9 mouse cellular contexts compared by ENCODE assay signal in the genomic region with DNA sequence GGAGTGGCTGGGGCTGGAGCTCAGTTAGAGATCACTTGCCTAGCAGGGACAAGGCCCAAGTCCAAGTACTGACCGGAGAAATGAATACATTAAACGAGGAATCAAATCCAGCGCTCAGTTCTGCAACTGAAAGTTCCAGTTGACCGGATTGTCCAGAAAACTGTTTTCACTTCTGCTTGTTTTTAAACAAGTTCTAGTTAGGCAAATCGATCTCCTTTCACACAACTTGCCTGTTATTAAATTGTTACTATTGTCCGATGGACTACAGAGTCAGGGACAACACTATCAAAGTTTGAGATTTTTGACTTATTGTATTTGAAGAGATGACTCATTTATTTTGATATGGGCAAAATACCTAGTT. TPM values are rescaled to one million over a fixed set of nuclear protein-coding genes. Genes with fewer than 3 reads are reported as not detected.
A peak's percentile ranks its signal among the peaks of the same experiment; 100 is the strongest.
DNase-seq lines count a peak whose midpoint lies in the region; ATAC-seq and TF ChIP-seq lines count a peak whose summit lies in the region.
"Had no signal": no experiment of that assay in that cellular context is flagged by ENCODE, and none has a peak within 500 bp of the region (broad histone marks: within the 10 kb centered on the region; RNA-seq: fewer than 3 reads in every experiment).

No protein-coding gene starts in this region.

- ATAC-seq in heart, embryonic 15.5 days (replicated peaks; ENCODE audit: insufficient number of reproducible peaks, insufficient read depth, low FRiP score, low read depth): no peak
- no peak for ATAC-seq in forebrain, embryonic 16.5 days
- ATAC-seq in liver, embryonic 14.5 days (ENCODE audit: insufficient read depth): no peak
- ATAC-seq in monocyte, adult 5-6 weeks (replicated peaks; ENCODE audit: insufficient number of reproducible peaks, low FRiP score, low TSS enrichment, poor library complexity, severe bottlenecking): no peak

- no peak for TF ChIP-seq RAD21 in CH12.LX (IDR thresholded peaks at IDR 0.05; ENCODE audit: low read depth, low read length)

- 84% methylated on average over 6 of the region's 6 CpGs for WGBS in heart, embryonic 15.5 days
- WGBS in forebrain, embryonic 16.5 days: 79% methylated on average over 6 of the region's 6 CpGs
- WGBS in liver, embryonic 14.5 days (ENCODE audit: insufficient replicate concordance): 76% methylated on average over 6 of the region's 6 CpGs
- 91% methylated on average over 6 of the region's 6 CpGs for WGBS in thymus, adult 2 months

- H3K4me3 ChIP-seq in heart, embryonic 15.5 days: no peak overlapping the region
- H3K4me3 ChIP-seq in CH12.LX (replicated peaks in 1 of 3; ENCODE audit: low read depth in 2 of 3, low read length in 2 of 3, poor library complexity in 1 of 3): no peak overlapping the region
- H3K4me3 ChIP-seq in forebrain, embryonic 16.5 days (replicated peaks; ENCODE audit: low read length): peak overlapping the region; percentile 47
- no peak overlapping the region for H3K4me3 ChIP-seq in liver, embryonic 14.5 days (ENCODE audit: insufficient read depth in 1 of 2, low read depth in 2 of 2, low read length in 2 of 2)
- H3K4me3 ChIP-seq in thymus, adult 2 months (ENCODE audit: control insufficient read depth, insufficient read depth, low read length): no peak overlapping the region

- TF ChIP-seq EP300 in CH12.LX (IDR thresholded peaks at IDR 0.05; ENCODE audit: low read length): peak; percentile 63
- TF ChIP-seq EP300 in liver, embryonic 14.5 days (IDR thresholded peaks at IDR 0.05; ENCODE audit: low read depth): no peak

- no peak for TF ChIP-seq CTCF in CH12.LX (conservative IDR thresholded peaks at IDR 0.05 in 1 of 2, IDR thresholded peaks at IDR 0.05 in 1 of 2; ENCODE audit: low read depth in 2 of 2, low read length in 2 of 2)
- no peak for TF ChIP-seq CTCF in liver, embryonic 14.5 days (IDR thresholded peaks at IDR 0.05; ENCODE audit: low read depth)
- no peak for TF ChIP-seq CTCF in thymus, adult 2 months (IDR thresholded peaks at IDR 0.05; ENCODE audit: borderline replicate concordance, control insufficient read depth, extremely low read depth, insufficient read depth, low read length, poor library complexity)

- dilution Hi-C loops in CH12.LX (cut with MboI; ENCODE audit: extremely low pct_ligation_motif_present, extremely low pct_unique_long_range_greater_than_20kb, low sequenced_read_pairs): no loop called here

- peaks cover 2% of the 10 kb centered on the region; the same call in 1 of the 2 replicates for H3K27me3 ChIP-seq in heart, embryonic 15.5 days
- no peaks in the 10 kb centered on the region for H3K27me3 ChIP-seq in CH12.LX (replicated peaks)
- H3K27me3 ChIP-seq in forebrain, embryonic 16.5 days (replicated peaks; ENCODE audit: control insufficient read depth, insufficient read depth, low read length): peaks cover 18% of the 10 kb centered on the region
- no peaks in the 10 kb centered on the region for H3K27me3 ChIP-seq in liver, embryonic 14.5 days (ENCODE audit: control insufficient read depth, insufficient read depth, low read length)
- no peaks in the 10 kb centered on the region for H3K27me3 ChIP-seq in thymus, adult 2 months (ENCODE audit: control insufficient read depth, insufficient read depth, low read length)

- H3K4me2 ChIP-seq in heart, embryonic 15.5 days: peak overlapping the region; percentile 55
- H3K4me2 ChIP-seq in CH12.LX (ENCODE audit: insufficient read depth, low read depth, poor library complexity, severe bottlenecking): peak overlapping the region; percentile 6; the same call in 1 of the 2 replicates
- H3K4me2 ChIP-seq in forebrain, embryonic 16.5 days (ENCODE audit: low read length): peak overlapping the region; percentile 80
- H3K4me2 ChIP-seq in liver, embryonic 14.5 days (ENCODE audit: low read depth): peak overlapping the region; percentile 24; the same call in 1 of the 2 replicates

- TF ChIP-seq POLR2A in CH12.LX (IDR thresholded peaks at IDR 0.05; ENCODE audit: low read depth, low read length): no peak
- no peak for TF ChIP-seq POLR2A in thymus, adult 2 months (IDR thresholded peaks at IDR 0.05; ENCODE audit: control insufficient read depth, extremely low read depth, insufficient read depth, low read length, poor library complexity)

- H3K79me2 ChIP-seq in CH12.LX (replicated peaks; ENCODE audit: control insufficient read depth, extremely low read depth, insufficient read depth, poor library complexity, severe bottlenecking): peaks cover 2% of the 10 kb centered on the region; the same call in 1 of the 2 replicates

- no peak overlapping the region for H3K9ac ChIP-seq in heart, embryonic 15.5 days
- H3K9ac ChIP-seq in CH12.LX (ENCODE audit: insufficient read depth, low read depth): no peak overlapping the region
- H3K9ac ChIP-seq in forebrain, embryonic 16.5 days (replicated peaks; ENCODE audit: low read depth, low read length): no peak overlapping the region
- H3K9ac ChIP-seq in liver, embryonic 14.5 days (replicated peaks): no peak overlapping the region

- no peaks in the 10 kb centered on the region for H3K36me3 ChIP-seq in heart, embryonic 15.5 days
- peaks cover 3 to 7% of the 10 kb centered on the region in 2 experiments for H3K36me3 ChIP-seq in CH12.LX (replicated peaks in 1 of 2; ENCODE audit: control insufficient read depth in 1 of 2, insufficient read depth in 1 of 2, low read length in 1 of 2)
- H3K36me3 ChIP-seq in forebrain, embryonic 16.5 days (ENCODE audit: control insufficient read depth, insufficient read depth): no peaks in the 10 kb centered on the region
- no peaks in the 10 kb centered on the region for H3K36me3 ChIP-seq in liver, embryonic 14.5 days (replicated peaks; ENCODE audit: control insufficient read depth, insufficient read depth, low read depth)
- no peaks in the 10 kb centered on the region for H3K36me3 ChIP-seq in thymus, adult 2 months (ENCODE audit: control insufficient read depth, insufficient read depth, low read length)

- H3K4me1 ChIP-seq in heart, embryonic 15.5 days (replicated peaks): peaks cover 12% of the 10 kb centered on the region
- H3K4me1 ChIP-seq in CH12.LX (ENCODE audit: control insufficient read depth in 1 of 2, insufficient read depth in 2 of 2): peaks cover 14 to 30% of the 10 kb centered on the region in 2 experiments
- peaks cover 10% of the 10 kb centered on the region for H3K4me1 ChIP-seq in forebrain, embryonic 16.5 days (replicated peaks; ENCODE audit: control insufficient read depth, insufficient read depth, low read length)
- peaks cover 0 to 7% of the 10 kb centered on the region in 2 experiments; a peak in 1 of 4 replicates for H3K4me1 ChIP-seq in liver, embryonic 14.5 days (replicated peaks; ENCODE audit: control insufficient read depth in 2 of 2, insufficient read depth in 2 of 2, low read length in 1 of 2)
- peaks cover 24% of the 10 kb centered on the region for H3K4me1 ChIP-seq in thymus, adult 2 months (replicated peaks; ENCODE audit: control insufficient read depth, insufficient read depth, low read length)

- H3K9me3 ChIP-seq in heart, embryonic 15.5 days (replicated peaks): no peaks in the 10 kb centered on the region
- H3K9me3 ChIP-seq in CH12.LX (replicated peaks; ENCODE audit: low read length): peaks cover 7% of the 10 kb centered on the region
- H3K9me3 ChIP-seq in forebrain, embryonic 16.5 days (ENCODE audit: control insufficient read depth, low read length): no peaks in the 10 kb centered on the region
- H3K9me3 ChIP-seq in liver, embryonic 14.5 days (ENCODE audit: control insufficient read depth, low read length): no peaks in the 10 kb centered on the region

- no peak for DNase-seq in heart, postnatal 36 days
- no peak for DNase-seq in CH12.LX (ENCODE audit: extremely low read depth)
- no peak for DNase-seq in liver, embryonic 14.5 days (ENCODE audit: low read depth in 3 of 3, low spot score in 3 of 3)
- DNase-seq in thymus, adult 2 months: no peak
- DNase-seq in layer of hippocampus, adult 8-10 months (ENCODE audit: low spot score in 2 of 2): no peak

- in situ Hi-C loops in CH12.LX (cut with MboI; ENCODE audit: low pct_ligation_motif_present, low pct_unique_long_range_greater_than_20kb, low sequenced_read_pairs): no loop called here

- no peak overlapping the region for H3K27ac ChIP-seq in heart, embryonic 15.5 days
- no peak overlapping the region; the same call in 1 of the 2 replicates for H3K27ac ChIP-seq in CH12.LX (ENCODE audit: insufficient read depth, low read depth)
- no peak overlapping the region for H3K27ac ChIP-seq in forebrain, embryonic 16.5 days (ENCODE audit: low read length)
- H3K27ac ChIP-seq in liver, embryonic 14.5 days: no peak overlapping the region
- H3K27ac ChIP-seq in thymus, adult 2 months (ENCODE audit: control insufficient read depth, insufficient read depth, low read length): no peak overlapping the region

- intact Hi-C loops in heart, postnatal 36 days (cut with DNase I): no loop called here

RNA-seq across cellular contexts. Expression of a gene that starts 0.5 kb away (rescaled TPM):
- polyA plus RNA-seq in heart, embryonic 15.5 days (2015; fragmentation: Nextera tagmentation; extraction: Ambion mirVana): 0.11 and 0.18 TPM in 2 replicates
- total RNA-seq in heart, postnatal 36 days (2021): not detected
- total RNA-seq in CH12.LX (2012; rRNA removed) (0.08 TPM in 1 of 2 replicates, not detected in the other), CH12.LX (2014; rRNA removed) (0.13 TPM in 1 of 2 replicates, not detected in the other)
- polyA plus RNA-seq in CH12.LX (2012; ENCODE audit: insufficient read length, low read depth): 0.37 and 0.49 TPM in 2 replicates
- 0.30 and 0.47 TPM in 2 replicates for polyA plus RNA-seq in forebrain, embryonic 16.5 days (2015; fragmentation: Nextera tagmentation; extraction: Ambion mirVana)
- polyA plus RNA-seq in liver, embryonic 14.5 days (2012; rRNA removed): 0.03 TPM in 1 of 2 replicates, not detected in the other
- not detected in 2 replicates for polyA plus RNA-seq in liver, embryonic 14.5 days (2014; fragmentation: Nextera tagmentation; extraction: Ambion mirVana)
- total RNA-seq in monocyte, adult 5-6 weeks (2017): 0.64 TPM in 1 of 3 replicates, not detected in the others
- polyA plus RNA-seq in thymus, adult 2 months (2012; rRNA removed): 0.30 and 0.37 TPM in 2 replicates
- 1 to 10 TPM; 1.9 to 3.4 (median 2.6) TPM for total RNA-seq in layer of hippocampus, adult 8-10 months (2022)
- total RNA-seq: adrenal gland, postnatal 25 days had no signal

RNA-seq across cellular contexts. Expression of a gene that starts 2.5 kb away (rescaled TPM):
- polyA plus RNA-seq in heart, embryonic 15.5 days (2015; fragmentation: Nextera tagmentation; extraction: Ambion mirVana): 2.4 and 8.3 TPM in 2 replicates
- total RNA-seq in heart, postnatal 36 days (2021): 1 to 10 TPM; 2.8 to 4.4 TPM
- total RNA-seq in CH12.LX (2012; rRNA removed): 71.3 and 91.1 TPM in 2 replicates
- 69.3 and 73.8 TPM in 2 replicates for total RNA-seq in CH12.LX (2014; rRNA removed)
- 397 and 437 TPM in 2 replicates for polyA plus RNA-seq in CH12.LX (2012; ENCODE audit: insufficient read length, low read depth)
- polyA plus RNA-seq in forebrain, embryonic 16.5 days (2015; fragmentation: Nextera tagmentation; extraction: Ambion mirVana): 1.5 and 1.6 TPM in 2 replicates
- polyA plus RNA-seq in liver, embryonic 14.5 days (2012; rRNA removed): 10.5 and 12.8 TPM in 2 replicates
- 9.0 and 9.1 TPM in 2 replicates for polyA plus RNA-seq in liver, embryonic 14.5 days (2014; fragmentation: Nextera tagmentation; extraction: Ambion mirVana)
- 112 to 185 TPM (median 125 TPM) in 3 replicates for total RNA-seq in monocyte, adult 5-6 weeks (2017)
- polyA plus RNA-seq in thymus, adult 2 months (2012; rRNA removed): 412 and 423 TPM in 2 replicates
- total RNA-seq in layer of hippocampus, adult 8-10 months (2022): 10 to 100 TPM in 2 of 4 experiments, 1 to 10 TPM in 2; 6.3 to 34.1 (median 18.1) TPM

RNA-seq across cellular contexts. Expression of a gene that starts 25.8 kb away (rescaled TPM):
- polyA plus RNA-seq in heart, embryonic 15.5 days (2015; fragmentation: Nextera tagmentation; extraction: Ambion mirVana): 89.0 and 106 TPM in 2 replicates
- 10 to 100 TPM; 10.3 to 11.4 TPM for total RNA-seq in heart, postnatal 36 days (2021)
- total RNA-seq in CH12.LX (2012; rRNA removed) (0.38 and 0.71 TPM in 2 replicates), CH12.LX (2014; rRNA removed) (0.31 and 0.84 TPM in 2 replicates)
- polyA plus RNA-seq in CH12.LX (2012; ENCODE audit: insufficient read length, low read depth): 2.5 and 3.0 TPM in 2 replicates
- polyA plus RNA-seq in forebrain, embryonic 16.5 days (2015; fragmentation: Nextera tagmentation; extraction: Ambion mirVana): 73.1 and 79.5 TPM in 2 replicates
- 7.9 and 10.0 TPM in 2 replicates for polyA plus RNA-seq in liver, embryonic 14.5 days (2012; rRNA removed)
- polyA plus RNA-seq in liver, embryonic 14.5 days (2014; fragmentation: Nextera tagmentation; extraction: Ambion mirVana): 4.1 and 4.5 TPM in 2 replicates
- total RNA-seq in monocyte, adult 5-6 weeks (2017): 0.48 to 2.5 TPM (median 0.64 TPM) in 3 replicates
- polyA plus RNA-seq in thymus, adult 2 months (2012; rRNA removed): 5.0 and 8.5 TPM in 2 replicates
- 1 to 10 TPM; 2.2 to 5.4 (median 3.7) TPM for total RNA-seq in layer of hippocampus, adult 8-10 months (2022)

RNA-seq across cellular contexts. Expression of a gene that starts 29.4 kb away (rescaled TPM):
- polyA plus RNA-seq in heart, embryonic 15.5 days (2015; fragmentation: Nextera tagmentation; extraction: Ambion mirVana): 0.90 and 1.2 TPM in 2 replicates
- not detected for total RNA-seq in heart, postnatal 36 days (2021)
- total RNA-seq in CH12.LX (2012; rRNA removed) (1.3 and 1.6 TPM in 2 replicates), CH12.LX (2014; rRNA removed) (0.22 and 0.24 TPM in 2 replicates)
- polyA plus RNA-seq in CH12.LX (2012; ENCODE audit: insufficient read length, low read depth): 0.44 and 0.60 TPM in 2 replicates
- polyA plus RNA-seq in forebrain, embryonic 16.5 days (2015; fragmentation: Nextera tagmentation; extraction: Ambion mirVana): 1.1 and 2.2 TPM in 2 replicates
- polyA plus RNA-seq in liver, embryonic 14.5 days (2012; rRNA removed): 1.1 and 1.5 TPM in 2 replicates
- polyA plus RNA-seq in liver, embryonic 14.5 days (2014; fragmentation: Nextera tagmentation; extraction: Ambion mirVana): 2.1 and 2.6 TPM in 2 replicates
- 4.7 to 8.7 TPM (median 6.1 TPM) in 3 replicates for total RNA-seq in monocyte, adult 5-6 weeks (2017)
- polyA plus RNA-seq in thymus, adult 2 months (2012; rRNA removed): 3.0 and 3.5 TPM in 2 replicates
- 1 to 10 TPM; 2.1 to 3.3 (median 2.6) TPM for total RNA-seq in layer of hippocampus, adult 8-10 months (2022)
- total RNA-seq: adrenal gland, postnatal 25 days had no signal

RNA-seq across cellular contexts. Expression of a gene that starts 35.9 kb away (rescaled TPM):
- not detected in 2 replicates for polyA plus RNA-seq in heart, embryonic 15.5 days (2015; fragmentation: Nextera tagmentation; extraction: Ambion mirVana)
- not detected for total RNA-seq in heart, postnatal 36 days (2021)
- total RNA-seq in CH12.LX (2012; rRNA removed): not detected in 2 replicates
- total RNA-seq in CH12.LX (2014; rRNA removed): not detected in 2 replicates
- not detected in 2 replicates for polyA plus RNA-seq in CH12.LX (2012; ENCODE audit: insufficient read length, low read depth)
- not detected in 2 replicates for polyA plus RNA-seq in forebrain, embryonic 16.5 days (2015; fragmentation: Nextera tagmentation; extraction: Ambion mirVana)
- not detected in 2 replicates for polyA plus RNA-seq in liver, embryonic 14.5 days (2012; rRNA removed)
- polyA plus RNA-seq in liver, embryonic 14.5 days (2014; fragmentation: Nextera tagmentation; extraction: Ambion mirVana): not detected in 2 replicates
- total RNA-seq in monocyte, adult 5-6 weeks (2017): not detected in 3 replicates
- 0.50 TPM in 1 of 2 replicates, not detected in the other for polyA plus RNA-seq in thymus, adult 2 months (2012; rRNA removed)
- total RNA-seq in layer of hippocampus, adult 8-10 months (2022): not detected
- total RNA-seq: adrenal gland, postnatal 25 days had no signal

Comparison
In these comparisons a context has a peak if more than half of its experiments do, and no peak if none do; other contexts are left out.
1. H3K4me2 ChIP-seq: peak in every context shown above with its lines; median percentile 80 in forebrain, embryonic 16.5 days; 55 in heart, embryonic 15.5 days; 24 in liver, embryonic 14.5 days; 6 in CH12.LX.
2. RNA of a gene that starts 2.5 kb away (polyA plus RNA-seq): 397 to 437 TPM in CH12.LX and 412 to 423 TPM in thymus, adult 2 months; 9.0 to 12.8 TPM in liver, embryonic 14.5 days, 2.4 to 8.3 TPM in heart, embryonic 15.5 days and 1.5 to 1.6 TPM in forebrain, embryonic 16.5 days; every median in the first group is over 10 times any median in the second.